Mouse (Mus musculus): ENCODE results near the gene F2rl1. TPM values are rescaled to one million over a fixed set of nuclear protein-coding genes. Genes with fewer than 3 reads are reported as not detected.

Gene F2rl1
- polyA plus RNA-seq (2015; fragmentation: Nextera tagmentation; extraction: Ambion mirVana), result 0.72 and 1.4 TPM in 2 replicates

DNA sequence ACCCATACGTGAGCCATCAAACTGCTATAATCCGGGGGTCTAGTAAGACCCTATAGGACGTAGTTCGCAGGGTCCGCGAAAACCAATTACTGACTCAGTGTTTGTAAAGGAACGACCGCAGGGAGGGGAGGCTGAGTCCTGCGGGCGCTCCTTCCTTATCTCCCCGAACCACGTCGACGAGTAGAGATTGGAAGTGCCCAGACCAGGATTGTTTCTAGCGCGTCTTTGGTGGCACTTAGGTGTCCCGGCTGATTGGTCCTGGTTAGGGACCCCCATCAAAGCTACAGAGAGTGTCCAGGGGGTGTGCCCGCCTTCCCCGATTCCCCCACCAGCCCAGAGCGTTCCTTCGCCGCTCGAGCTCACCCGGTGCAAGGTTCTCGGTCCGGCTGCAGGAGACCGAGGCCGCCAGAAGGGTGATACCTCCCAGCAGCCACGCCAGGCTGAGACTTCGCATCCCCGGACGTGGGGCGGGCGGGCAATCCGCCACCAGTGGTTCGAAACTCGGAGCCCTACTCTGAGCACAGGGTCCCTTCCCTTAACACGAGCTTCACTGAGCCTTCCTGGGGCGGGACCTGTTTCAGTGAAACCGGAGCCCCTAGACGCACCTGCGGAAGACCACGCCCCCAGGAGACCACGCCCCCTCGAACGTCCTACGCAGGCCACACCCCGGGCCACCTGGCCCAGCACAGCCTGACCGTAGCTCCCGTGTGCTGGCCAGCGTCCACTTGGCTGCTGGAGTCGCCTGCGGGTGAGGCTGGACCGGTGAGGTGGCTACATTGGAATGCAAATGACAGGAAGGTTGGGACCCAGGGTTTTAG lies at the start of gene F2rl1:
Gene F2rl1, minus strand, starts transcription at position 554 of the 818 bp plus-strand sequence.
- peaks cover 23% of the 10 kb centered on the region for H3K27me3 ChIP-seq
- WGBS, result under 1% methylated on average over 54 of the region's 54 CpGs

DNA sequence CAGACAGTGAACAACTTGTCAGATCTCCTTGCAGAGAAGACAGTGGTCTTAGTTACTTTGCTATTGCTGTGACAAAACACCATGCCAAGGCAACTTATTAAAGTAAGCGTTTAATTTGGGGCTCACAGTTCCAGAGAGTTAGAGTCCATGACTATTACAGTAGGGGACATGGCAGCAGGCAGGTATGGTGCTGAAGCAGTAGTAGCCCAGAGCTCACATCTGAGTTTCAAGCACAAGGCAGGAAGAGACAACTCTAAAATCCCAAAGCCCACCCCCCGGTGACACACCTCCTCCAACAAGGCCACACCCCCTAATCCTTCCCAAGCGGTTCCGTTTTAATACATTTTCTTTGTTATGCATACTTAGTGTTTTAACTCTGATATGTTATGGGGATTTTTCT lies 45.9 kb upstream of the F2rl1 start:
- no peak for ATAC-seq (replicated peaks; ENCODE audit: insufficient number of reproducible peaks, insufficient read depth, low FRiP score, low read depth)
- H3K27me3 ChIP-seq, result no peaks in the 10 kb centered on the region
- H3K4me2 ChIP-seq, result no peak overlapping the region
- WGBS, result 90% methylated on average over 4 of the region's 4 CpGs
- no peaks in the 10 kb centered on the region for H3K9me3 ChIP-seq (replicated peaks)
- no peak overlapping the region for H3K4me3 ChIP-seq
- H3K27ac ChIP-seq, result no peak overlapping the region
- no peak overlapping the region for H3K9ac ChIP-seq
- no peaks in the 10 kb centered on the region for H3K4me1 ChIP-seq (replicated peaks)
- H3K36me3 ChIP-seq, result no peaks in the 10 kb centered on the region

More for the DNA sequence above, at the start of gene F2rl1:
- ATAC-seq (replicated peaks; ENCODE audit: insufficient number of reproducible peaks, insufficient read depth, low FRiP score, low read depth), result peak; percentile 57
- Histone ChIP-seq H3K4me3 (peak within 1 kb of the TSS; percentile 50), H3K27ac (no peak within 1 kb of the TSS), H3K9ac (peak within 1 kb of the TSS; percentile 44), H3K36me3 (no peaks in the 10 kb centered on the region), H3K4me2 (peak within 1 kb of the TSS; percentile 96), H3K4me1 (replicated peaks) (peaks cover 17% of the 10 kb centered on the region), H3K9me3 (replicated peaks) (no peaks in the 10 kb centered on the region)

DNA sequence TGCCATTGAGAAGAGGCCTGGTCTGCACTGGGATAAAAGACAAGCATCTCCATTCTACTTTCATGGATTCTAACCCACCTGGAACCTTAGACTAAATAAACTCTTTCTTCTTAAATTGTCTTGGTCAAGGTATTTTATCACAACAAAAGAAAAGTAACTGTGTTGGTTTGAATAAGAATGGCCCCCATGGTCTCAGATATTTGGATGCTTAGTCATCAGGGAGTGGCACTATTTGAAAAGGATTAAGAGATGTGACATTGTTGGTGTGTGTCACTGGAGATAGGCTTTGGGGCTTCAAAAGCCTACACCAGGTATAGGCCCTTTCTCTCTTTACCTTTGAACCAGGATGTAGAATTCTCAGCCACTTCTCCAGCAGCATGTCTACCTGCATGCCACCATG lies 44.3 kb upstream of the F2rl1 start:
- H3K27ac ChIP-seq, result no peak overlapping the region
- no peak overlapping the region for H3K4me3 ChIP-seq
- no peaks in the 10 kb centered on the region for H3K36me3 ChIP-seq
- no peaks in the 10 kb centered on the region for H3K27me3 ChIP-seq
- no peak overlapping the region for H3K4me2 ChIP-seq
- no peaks in the 10 kb centered on the region for H3K9me3 ChIP-seq (replicated peaks)
- no peak overlapping the region for H3K9ac ChIP-seq
- no peak for ATAC-seq (replicated peaks; ENCODE audit: insufficient number of reproducible peaks, insufficient read depth, low FRiP score, low read depth)
- H3K4me1 ChIP-seq (replicated peaks), result no peaks in the 10 kb centered on the region

- H3K27me3 ChIP-seq, result no peaks in the 10 kb centered on the region
- 95% methylated on average over 3 of the region's 3 CpGs for WGBS
- H3K9ac ChIP-seq, result no peak overlapping the region
- no peak overlapping the region for H3K27ac ChIP-seq
- H3K4me1 ChIP-seq (replicated peaks), result no peaks in the 10 kb centered on the region
- no peaks in the 10 kb centered on the region for H3K36me3 ChIP-seq
- H3K4me3 ChIP-seq, result no peak overlapping the region
- ATAC-seq (replicated peaks; ENCODE audit: insufficient number of reproducible peaks, insufficient read depth, low FRiP score, low read depth), result no peak
- no peak overlapping the region for H3K4me2 ChIP-seq
- no peaks in the 10 kb centered on the region for H3K9me3 ChIP-seq (replicated peaks)
Measured at GRCm38 (mm10) chr13:95568336-95568735, 43.3 kb upstream of the F2rl1 start.

- no peak overlapping the region for H3K27ac ChIP-seq
- H3K4me1 ChIP-seq (replicated peaks), result peaks cover 7% of the 10 kb centered on the region
- H3K4me2 ChIP-seq, result no peak overlapping the region
- ATAC-seq (replicated peaks; ENCODE audit: insufficient number of reproducible peaks, insufficient read depth, low FRiP score, low read depth), result no peak
- no peak overlapping the region for H3K9ac ChIP-seq
- no peaks in the 10 kb centered on the region for H3K9me3 ChIP-seq (replicated peaks)
- no peaks in the 10 kb centered on the region for H3K27me3 ChIP-seq
- no peak overlapping the region for H3K4me3 ChIP-seq
- 86% methylated on average over 15 of the region's 15 CpGs for WGBS
- H3K36me3 ChIP-seq, result no peaks in the 10 kb centered on the region
Measured at GRCm38 (mm10) chr13:95566841-95567551, 42.0 kb upstream of the F2rl1 start.

DNA sequence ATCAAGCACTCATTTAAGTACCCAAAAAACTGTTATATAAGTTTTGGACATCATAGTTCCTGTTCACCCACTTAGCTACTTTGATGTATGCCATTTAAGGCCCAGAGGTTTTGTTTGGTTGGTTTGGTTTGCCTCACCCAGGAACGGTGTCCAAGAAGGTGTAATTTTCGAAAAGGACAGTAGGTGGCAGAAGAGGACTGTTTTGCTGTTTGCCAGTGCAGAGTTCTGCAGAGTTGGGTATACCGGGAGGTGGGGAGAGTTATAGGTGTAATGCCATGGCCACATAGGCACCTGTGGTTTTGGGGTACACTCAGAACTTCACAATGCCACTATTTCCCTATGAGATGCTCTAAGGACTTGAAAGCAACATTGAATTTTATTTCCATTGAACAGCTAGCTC lies 38.7 kb upstream of the F2rl1 start:
- Histone ChIP-seq H3K27ac (no peak overlapping the region), H3K4me2 (no peak overlapping the region), H3K4me1 (replicated peaks) (peaks cover 7% of the 10 kb centered on the region), H3K4me3 (no peak overlapping the region), H3K36me3 (no peaks in the 10 kb centered on the region), H3K27me3 (no peaks in the 10 kb centered on the region), H3K9ac (no peak overlapping the region), H3K9me3 (replicated peaks) (no peaks in the 10 kb centered on the region)
- peak; percentile 55; the same call in 1 of the 2 replicates for ATAC-seq (replicated peaks; ENCODE audit: insufficient number of reproducible peaks, insufficient read depth, low FRiP score, low read depth)
- WGBS, result 0% methylated on average over 3 of the region's 3 CpGs

DNA sequence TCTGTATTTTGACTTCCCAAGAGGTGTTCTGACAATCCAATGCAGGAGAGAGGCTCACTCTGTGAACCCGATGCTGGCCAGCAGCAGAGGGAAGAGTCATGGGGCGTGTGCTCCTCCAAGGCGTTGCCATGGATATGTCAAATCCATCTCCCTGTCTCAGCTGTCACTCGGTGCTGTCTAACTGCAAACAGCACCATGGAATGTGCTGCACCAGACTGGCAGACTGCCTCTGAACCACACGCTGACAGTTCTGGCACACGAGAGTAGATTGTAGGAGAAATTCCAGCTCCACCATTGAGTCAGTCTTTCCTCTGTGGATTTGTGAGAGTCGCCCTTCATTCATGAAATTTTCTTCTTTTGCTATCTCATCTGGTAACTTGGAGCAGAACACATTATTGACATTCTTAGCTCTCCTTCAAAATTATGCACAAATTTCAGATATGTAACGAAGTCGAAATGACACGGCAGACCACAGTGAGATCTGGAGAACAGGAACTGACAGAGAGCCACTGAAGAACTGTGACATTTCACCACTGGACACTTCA lies 38.1 kb upstream of the F2rl1 start:
- Histone ChIP-seq H3K4me2 (no peak overlapping the region), H3K9ac (no peak overlapping the region), H3K27ac (peak overlapping the region; percentile 27; the same call in 1 of the 2 replicates), H3K36me3 (no peaks in the 10 kb centered on the region), H3K4me1 (replicated peaks) (peaks cover 7% of the 10 kb centered on the region), H3K4me3 (no peak overlapping the region), H3K27me3 (no peaks in the 10 kb centered on the region), H3K9me3 (replicated peaks) (no peaks in the 10 kb centered on the region)
- WGBS, result 34% methylated on average over 10 of the region's 10 CpGs
- 0 out of 2 replicates have a peak, but pooled peaks have one; percentile 43 for ATAC-seq (replicated peaks; ENCODE audit: insufficient number of reproducible peaks, insufficient read depth, low FRiP score, low read depth)

DNA sequence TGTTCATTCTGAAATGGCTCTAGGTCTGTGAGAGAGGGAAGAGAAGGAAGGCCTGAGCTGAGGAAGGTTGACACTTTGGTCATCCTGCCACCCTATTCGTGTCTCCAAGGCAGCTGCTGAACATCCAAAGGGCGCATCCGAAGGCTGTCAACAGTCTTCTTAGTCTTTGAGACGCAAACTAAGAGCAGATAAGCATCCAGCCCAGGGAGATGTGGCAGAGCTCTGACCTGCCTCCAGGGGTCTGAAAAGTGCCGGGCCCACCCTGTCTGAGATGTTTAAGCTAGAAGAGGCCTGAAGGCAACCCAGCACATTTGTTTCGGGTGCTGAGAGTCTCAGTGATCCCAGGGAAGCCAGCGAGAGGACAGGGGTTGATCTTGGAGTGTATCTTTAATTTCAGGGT lies 32.3 kb upstream of the F2rl1 start:
- WGBS, result 61% methylated on average over 7 of the region's 7 CpGs
- no peak overlapping the region for H3K4me3 ChIP-seq
- H3K4me1 ChIP-seq (replicated peaks), result no peaks in the 10 kb centered on the region

GRCm38 (mm10) chr13:95553885-95554492 lies 29.0 kb upstream of the F2rl1 start:
- H3K4me1 ChIP-seq (replicated peaks), result no peaks in the 10 kb centered on the region; the same call in 1 of the 2 replicates
- WGBS, result 81% methylated on average over 11 of the region's 11 CpGs
- H3K36me3 ChIP-seq, result no peaks in the 10 kb centered on the region
- H3K9ac ChIP-seq, result no peak overlapping the region
- no peak for ATAC-seq (replicated peaks; ENCODE audit: insufficient number of reproducible peaks, insufficient read depth, low FRiP score, low read depth)
- H3K27ac ChIP-seq, result no peak overlapping the region
- H3K27me3 ChIP-seq, result no peaks in the 10 kb centered on the region
- H3K4me3 ChIP-seq, result no peak overlapping the region
- H3K4me2 ChIP-seq, result no peak overlapping the region
- H3K9me3 ChIP-seq (replicated peaks), result no peaks in the 10 kb centered on the region

More for the DNA sequence above, 32.3 kb upstream of the F2rl1 start:
- no peak for ATAC-seq (replicated peaks; ENCODE audit: insufficient number of reproducible peaks, insufficient read depth, low FRiP score, low read depth)
- Histone ChIP-seq H3K9me3 (replicated peaks) (no peaks in the 10 kb centered on the region), H3K9ac (no peak overlapping the region), H3K27ac (no peak overlapping the region), H3K4me2 (no peak overlapping the region), H3K36me3 (no peaks in the 10 kb centered on the region), H3K27me3 (no peaks in the 10 kb centered on the region)

DNA sequence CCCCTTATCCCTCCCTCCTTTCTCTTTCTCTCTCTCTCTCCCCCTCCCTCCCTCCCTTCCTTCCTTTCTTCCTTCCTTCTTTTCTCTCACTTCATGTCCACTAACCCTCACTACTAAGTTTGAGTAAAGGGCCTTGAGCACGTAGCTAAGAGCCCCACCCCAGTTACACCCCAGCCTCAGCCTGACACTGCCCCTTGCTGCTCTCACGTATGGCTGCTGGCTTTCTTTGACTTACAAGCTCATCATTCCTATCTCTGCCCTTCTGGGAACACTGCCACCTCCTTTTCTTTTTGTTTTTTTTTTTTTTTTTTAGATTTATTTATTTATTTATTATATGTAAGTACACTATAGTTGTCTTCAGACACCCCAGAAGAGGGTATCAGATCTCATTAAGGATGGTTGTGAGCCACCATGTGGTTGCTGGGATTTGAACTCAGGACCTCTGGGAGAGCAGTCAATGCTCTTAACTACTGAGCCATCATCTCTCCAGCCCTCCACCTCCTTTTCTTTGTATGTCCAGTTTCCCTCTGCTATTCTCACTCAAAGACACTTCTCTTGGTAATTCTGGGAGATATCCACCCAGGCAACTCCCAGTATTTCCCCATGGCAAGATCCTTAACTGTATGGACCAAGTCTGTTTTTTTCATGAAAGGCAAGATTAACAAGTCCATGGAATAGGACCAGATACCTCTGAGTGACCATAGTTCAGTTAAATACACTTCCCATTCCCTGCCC lies 25.8 kb upstream of the F2rl1 start:
- no peaks in the 10 kb centered on the region for H3K27me3 ChIP-seq

More for the DNA sequence above, 25.8 kb upstream of the F2rl1 start:
- Histone ChIP-seq H3K4me3 (no peak overlapping the region), H3K4me2 (no peak overlapping the region), H3K9ac (no peak overlapping the region), H3K36me3 (no peaks in the 10 kb centered on the region), H3K4me1 (replicated peaks) (peaks cover 9% of the 10 kb centered on the region), H3K27ac (no peak overlapping the region), H3K9me3 (replicated peaks) (no peaks in the 10 kb centered on the region)
- WGBS, result 56% methylated on average over 2 of the region's 2 CpGs
- no peak for ATAC-seq (replicated peaks; ENCODE audit: insufficient number of reproducible peaks, insufficient read depth, low FRiP score, low read depth)
